Mouse (Mus musculus) G1E (cell line): Measurements from ENCODE around the gene Adgrb2.

Source experiments
- CTCF ChIP-seq: IDR thresholded peaks from 2 replicates; pipeline ENCODE4 v1.5.1; 2012; ENCODE audit warnings: low read depth, low read length, inconsistent platforms, mixed read lengths
- GATA1 ChIP-seq: IDR thresholded peaks from 2 replicates; pipeline ENCODE4 v1.6.1; 2012; ENCODE audit warnings: borderline replicate concordance, low read length, inconsistent platforms, mixed read lengths
- GATA2 ChIP-seq: IDR thresholded peaks from 2 replicates; pipeline ENCODE4 v1.6.1; 2012; ENCODE audit warnings: low read depth, low read length, inconsistent platforms, borderline replicate concordance
- TAL1 ChIP-seq: conservative IDR thresholded peaks from 2 replicates; pipeline ENCODE4 v1.6.1; 2012; ENCODE audit warnings: low read depth, low read length, inconsistent platforms, mixed read lengths

GRCm38 (mm10) chr4:129977256-129977655 lies 7.4 kb upstream of the Adgrb2 start:
- TF ChIP-seq GATA2, result no peak
- no peak for TF ChIP-seq TAL1
- TF ChIP-seq CTCF, result no peak
- TF ChIP-seq GATA1, result no peak
